Mouse (Mus musculus) cortical plate, adult 2 months (tissue): ENCODE data around the gene Cul7. TPM values are rescaled to one million over a fixed set of nuclear protein-coding genes. Genes with fewer than 3 reads are reported as not detected.
A peak's percentile ranks its signal among the peaks of the same experiment; 100 is the strongest.

Source experiments
- H3K27ac ChIP-seq: fragments of 200-500 bp; 2 replicates; pipeline ENCODE4 v1.5.1; 2012; ENCODE audit warnings: low read length, control low read depth, inconsistent platforms; ENCODE audit not compliant: insufficient read depth
- H3K4me1 ChIP-seq: fragments of 200-500 bp; 2 replicates; pipeline ENCODE4 v1.6.1; 2011; ENCODE audit warnings: low read length; ENCODE audit not compliant: control insufficient read depth, insufficient read depth
- H3K4me3 ChIP-seq: fragments of 200-500 bp; 2 replicates; pipeline ENCODE4 v1.5.1; 2011; ENCODE audit warnings: mild to moderate bottlenecking, low read length, control low read depth; ENCODE audit not compliant: insufficient read depth
- CTCF ChIP-seq: fragments of 200-500 bp; IDR thresholded peaks from 2 replicates; pipeline ENCODE4 v1.5.1; 2011; ENCODE audit warnings: mild to moderate bottlenecking, control low read depth, low read length; ENCODE audit not compliant: insufficient read depth; ENCODE audit errors: extremely low read depth
- POLR2A ChIP-seq: fragments of 200-500 bp; IDR thresholded peaks from 2 replicates; pipeline ENCODE4 v1.6.1; 2011; ENCODE audit warnings: mild to moderate bottlenecking, low read length, control low read depth; ENCODE audit not compliant: insufficient read depth; ENCODE audit errors: extremely low read depth
- polyA plus RNA-seq: library from polyadenylated mRNA; depleted of rRNA; stranded (reverse); fragments of >200 nt; gene quantifications from 2 replicates; pipeline ENCODE4 v1.2.3, GENCODE M21; 2012

The Cul7 gene
- polyA plus RNA-seq, 1 experiment, result 25.8 TPM

DNA sequence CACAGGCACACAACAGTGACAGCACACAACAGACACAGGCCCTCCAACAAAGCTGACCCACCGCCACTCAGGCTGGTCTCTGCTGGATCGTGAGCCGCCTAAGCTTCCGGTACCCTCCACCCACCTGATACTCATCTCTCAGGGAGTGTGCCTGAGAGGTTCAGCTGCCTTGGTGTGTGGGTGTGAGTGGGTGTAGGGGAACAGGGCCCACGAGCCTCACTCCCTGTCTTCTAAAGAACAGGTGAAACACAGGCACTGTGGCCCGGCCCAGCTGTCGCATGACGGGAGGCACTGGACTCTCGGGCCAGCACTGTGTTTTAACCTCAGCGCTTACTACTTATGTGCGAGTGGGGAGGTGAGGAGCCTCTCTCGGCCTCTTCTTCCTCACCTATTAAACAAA is 52.0 kb downstream of the Cul7 start:
- Histone ChIP-seq H3K4me1 (peaks cover 10% of the 10 kb centered on the region), H3K27ac (0 out of 2 replicates have a peak overlapping the region, but pooled peaks have one; percentile 5), H3K4me3 (peak overlapping the region; percentile 14; the same call in 1 of the 2 replicates)
- no peak for TF ChIP-seq CTCF
- TF ChIP-seq POLR2A, result no peak

DNA sequence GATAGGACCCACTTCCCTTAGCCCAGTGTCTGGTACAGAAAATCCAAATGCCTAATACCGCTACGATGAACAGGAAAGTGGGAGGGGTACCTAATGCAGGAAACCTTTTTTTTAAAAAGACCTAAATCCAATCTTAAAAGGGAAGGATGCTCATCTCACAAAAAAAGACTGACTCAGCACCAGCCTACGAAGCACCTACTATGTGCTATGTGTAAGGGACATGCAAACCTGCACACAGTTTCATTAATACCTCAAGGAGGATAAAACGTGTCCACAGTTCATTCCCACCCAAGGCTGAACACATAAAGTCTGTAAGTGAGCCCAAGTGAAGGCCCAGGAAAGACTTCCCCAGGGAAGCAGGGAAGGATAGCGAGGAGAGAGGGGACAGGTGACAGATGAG is 52.4 kb downstream of the Cul7 start:
- Histone ChIP-seq H3K4me3 (peak overlapping the region; percentile 14), H3K4me1 (peaks cover 10% of the 10 kb centered on the region), H3K27ac (0 out of 2 replicates have a peak overlapping the region, but pooled peaks have one; percentile 5)
- TF ChIP-seq POLR2A (no peak), CTCF (no peak)

DNA sequence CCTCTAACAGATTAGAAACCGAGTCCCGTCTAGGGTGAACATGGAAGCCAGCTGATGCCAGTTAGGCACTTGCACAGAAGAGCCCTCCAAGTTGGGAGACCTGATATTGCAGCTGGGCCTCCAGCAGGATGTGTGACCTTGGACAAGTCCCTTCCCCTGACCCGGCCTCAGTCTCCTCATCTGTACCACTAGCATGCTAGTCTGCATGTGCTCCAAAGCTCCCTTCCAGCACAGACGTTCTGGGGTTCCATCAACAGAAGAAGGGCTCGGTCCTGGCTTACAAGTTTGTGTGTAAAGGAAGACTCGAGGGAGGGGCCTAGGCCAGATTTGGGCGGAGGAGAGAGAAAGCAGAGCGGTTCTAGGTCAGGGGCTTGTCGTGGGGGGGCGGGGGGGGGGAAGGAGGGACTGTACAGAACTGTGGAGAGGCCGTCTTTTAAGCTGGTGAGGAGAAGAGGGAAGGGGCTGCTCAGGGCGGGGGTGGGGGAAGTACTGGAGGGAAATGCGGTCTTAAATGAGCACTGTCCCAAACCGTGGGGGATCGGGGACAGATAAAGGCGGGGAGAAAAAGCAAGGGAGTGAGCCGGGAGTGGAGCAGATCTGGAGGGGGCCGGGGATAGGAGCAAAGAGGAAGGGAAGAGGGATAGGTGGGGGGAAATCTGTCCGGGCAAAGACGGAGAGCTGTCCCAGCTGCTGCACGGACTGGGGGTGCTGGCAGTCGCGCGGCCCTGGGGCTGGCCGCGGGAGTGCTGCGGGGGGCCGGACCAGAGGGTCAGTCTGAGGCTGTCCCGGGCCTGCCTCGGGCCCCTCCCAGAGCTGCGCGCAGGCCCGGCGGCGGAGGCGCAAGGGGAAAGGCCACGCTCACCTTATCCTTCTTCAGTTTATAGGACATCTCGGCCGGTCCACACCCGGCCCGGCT is 54.1 kb downstream of the Cul7 start:
- TF ChIP-seq POLR2A (no peak), CTCF (no peak)
- H3K4me3 ChIP-seq, result peak overlapping the region; percentile 14

DNA sequence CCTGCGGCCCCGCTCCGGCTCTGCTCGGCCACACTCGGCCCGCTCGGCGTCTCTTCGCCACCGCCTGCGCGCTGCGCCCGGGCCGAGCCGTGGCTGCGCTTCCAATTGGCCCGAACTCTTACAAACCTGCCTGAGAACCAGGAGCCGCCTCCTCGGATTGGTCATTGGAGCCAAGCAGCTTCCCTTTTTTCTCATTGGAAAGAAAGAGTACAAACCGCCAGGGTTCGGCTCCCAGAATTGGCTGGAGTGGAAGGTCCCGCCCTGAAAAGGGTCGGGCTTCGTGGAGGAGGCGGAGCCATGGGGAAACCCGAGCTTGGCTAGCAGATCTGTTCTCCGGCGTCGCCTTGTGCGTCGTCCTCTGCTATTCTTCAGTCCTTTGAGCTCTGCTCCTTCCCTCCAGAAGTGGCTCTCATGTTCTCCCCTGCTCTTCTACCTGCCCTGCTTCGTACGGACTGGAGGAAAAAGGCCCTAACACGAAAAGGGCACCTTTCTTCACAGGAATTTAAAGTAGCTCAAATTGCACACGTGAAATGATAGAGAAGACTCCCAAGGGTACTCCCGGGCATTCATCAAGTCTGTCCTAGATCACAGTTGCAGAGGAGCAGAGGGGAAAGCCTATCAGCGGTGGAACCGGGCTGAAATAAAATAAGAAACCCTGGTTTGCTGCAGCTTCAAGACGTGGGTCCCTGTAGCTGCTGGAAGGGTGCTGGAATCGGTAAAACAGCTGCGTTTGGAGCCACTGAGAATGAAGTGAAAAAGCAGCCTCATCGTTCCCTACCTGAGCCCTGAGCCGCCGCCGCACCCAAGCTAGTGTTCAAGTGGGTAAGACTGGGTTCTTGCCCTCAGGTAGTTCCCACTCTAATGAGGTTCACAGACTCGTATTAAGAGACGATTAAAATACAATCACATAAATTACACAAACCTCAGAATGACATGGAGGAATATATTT is 55.0 kb downstream of the Cul7 start, which contains the start of gene Ppp2r5d:
TSS of gene Ppp2r5d (minus strand) at position 225 of the 949 bp plus-strand sequence.
- TF ChIP-seq POLR2A (peak; percentile 97), CTCF (no peak)
- peak within 1 kb of the TSS; percentile 14 for H3K4me3 ChIP-seq
- peaks cover 10% of the 10 kb centered on the region for H3K4me1 ChIP-seq
- H3K27ac ChIP-seq, result no peak within 1 kb of the TSS

More for the DNA sequence above, 54.1 kb downstream of the Cul7 start:
- H3K4me1 ChIP-seq, result peaks cover 10% of the 10 kb centered on the region
- no peak overlapping the region for H3K27ac ChIP-seq

DNA sequence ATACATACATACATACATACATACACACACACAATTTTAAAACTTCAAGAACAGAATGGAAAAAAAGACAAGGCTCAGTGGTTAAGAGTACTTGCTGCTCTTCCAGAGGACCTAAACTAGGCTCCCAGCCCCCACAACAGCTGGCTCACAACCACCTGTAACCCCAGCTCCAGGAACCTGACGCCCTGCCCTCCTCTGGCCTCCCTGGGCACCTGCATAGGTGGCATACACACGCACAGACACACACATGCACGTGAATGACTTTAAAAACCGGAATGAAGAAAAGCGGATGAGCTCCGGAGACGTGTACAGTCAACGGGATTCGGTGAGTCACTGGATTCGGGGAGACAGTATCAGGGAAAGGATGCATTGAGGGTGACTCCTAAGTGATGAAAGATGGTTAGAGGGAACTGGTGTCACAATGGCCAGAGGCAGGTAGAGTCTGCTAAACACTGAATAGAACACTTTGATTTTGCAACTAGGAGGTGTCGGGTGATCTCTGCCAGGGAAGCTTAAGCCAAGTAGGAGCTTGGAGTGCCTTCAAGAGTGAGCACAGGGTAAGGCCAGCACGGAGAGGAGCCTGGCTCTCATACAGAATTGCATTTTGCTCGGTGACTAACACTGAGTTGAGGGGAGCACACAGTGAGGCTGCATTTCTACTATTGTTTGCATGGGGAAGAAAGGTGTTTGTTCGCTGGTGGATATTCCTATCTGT is 56.4 kb downstream of the Cul7 start:
- TF ChIP-seq CTCF (no peak), POLR2A (no peak)

DNA sequence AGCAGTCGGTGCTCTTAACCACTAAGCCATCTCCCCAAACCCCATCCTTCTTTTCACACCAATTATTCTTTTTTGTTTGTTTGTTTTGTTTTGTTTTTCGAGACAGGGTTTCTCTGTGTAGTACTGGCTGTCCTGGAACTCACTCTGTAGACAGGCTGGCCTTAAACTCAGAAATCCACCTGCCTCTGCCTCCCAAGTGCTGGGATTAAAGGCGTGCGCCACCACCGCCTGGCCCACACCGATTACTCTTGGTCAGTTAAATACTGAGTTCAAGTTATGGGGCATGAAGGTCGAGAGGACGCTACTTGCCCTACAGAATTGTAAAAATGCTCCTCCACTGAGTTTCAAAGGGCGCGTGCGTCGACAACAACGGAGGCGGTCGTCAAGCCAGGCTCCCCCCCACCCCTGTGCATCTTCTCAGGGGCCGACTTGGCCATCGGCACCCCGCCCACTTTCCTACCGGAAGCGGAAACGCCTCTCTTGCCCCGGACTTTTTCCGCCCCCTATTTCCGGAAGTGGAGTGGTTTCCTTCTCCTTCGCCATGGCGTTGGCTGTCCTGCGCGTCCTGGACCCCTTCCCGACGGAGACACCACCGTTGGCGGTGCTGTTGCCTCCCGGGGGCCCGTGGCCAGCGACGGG is 60.9 kb downstream of the Cul7 start, which contains the start of gene Pex6:
TSS of gene Pex6 (plus strand) at position 505 of the 639 bp plus-strand sequence.
- H3K4me3 ChIP-seq, result peak within 1 kb of the TSS; percentile 64
- peak within 1 kb of the TSS; percentile 26; the same call in 1 of the 2 replicates for H3K27ac ChIP-seq
- H3K4me1 ChIP-seq, result peaks cover 4% of the 10 kb centered on the region
- TF ChIP-seq CTCF, result no peak
- TF ChIP-seq POLR2A, result peak; percentile 75

More for the DNA sequence above, 56.4 kb downstream of the Cul7 start:
- peaks cover 8% of the 10 kb centered on the region for H3K4me1 ChIP-seq
- no peak overlapping the region for H3K4me3 ChIP-seq
- H3K27ac ChIP-seq, result no peak overlapping the region

DNA sequence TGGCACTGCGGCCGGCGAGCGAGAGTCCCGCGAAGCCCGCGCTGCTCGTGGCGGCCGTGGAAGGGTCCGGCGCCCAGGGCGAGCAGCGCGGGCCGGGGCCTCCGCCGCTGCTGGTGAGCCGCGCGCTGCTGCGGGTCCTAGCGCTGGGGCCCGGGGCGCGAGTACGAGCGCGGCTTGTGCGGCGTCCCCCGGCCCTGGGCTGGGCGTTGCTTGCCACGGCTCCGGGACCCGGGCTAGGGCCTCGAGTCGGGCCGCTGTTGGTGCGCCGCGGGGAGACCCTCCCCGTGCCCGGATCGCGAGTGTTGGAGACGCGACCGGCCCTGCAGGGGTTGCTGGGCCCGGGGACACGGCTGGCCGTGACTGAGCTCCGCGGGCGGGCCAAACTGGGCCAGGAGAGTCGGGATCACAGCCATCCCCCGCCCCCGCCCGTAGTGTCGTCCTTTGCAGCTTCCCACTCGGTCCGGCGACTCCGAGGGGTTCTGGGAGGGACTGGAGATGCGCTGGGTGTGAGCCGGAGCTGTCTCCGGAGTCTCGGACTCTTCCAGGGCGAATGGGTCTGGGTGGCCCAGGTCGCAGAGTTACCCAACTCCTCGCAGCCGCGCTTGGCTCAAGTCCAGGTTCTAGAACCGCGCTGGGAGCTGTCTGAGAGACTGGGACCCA is 61.6 kb downstream of the Cul7 start:
- no peak overlapping the region for H3K27ac ChIP-seq
- TF ChIP-seq POLR2A, result no peak
- TF ChIP-seq CTCF, result no peak
- peaks cover 4% of the 10 kb centered on the region for H3K4me1 ChIP-seq
- H3K4me3 ChIP-seq, result peak overlapping the region; percentile 64

DNA sequence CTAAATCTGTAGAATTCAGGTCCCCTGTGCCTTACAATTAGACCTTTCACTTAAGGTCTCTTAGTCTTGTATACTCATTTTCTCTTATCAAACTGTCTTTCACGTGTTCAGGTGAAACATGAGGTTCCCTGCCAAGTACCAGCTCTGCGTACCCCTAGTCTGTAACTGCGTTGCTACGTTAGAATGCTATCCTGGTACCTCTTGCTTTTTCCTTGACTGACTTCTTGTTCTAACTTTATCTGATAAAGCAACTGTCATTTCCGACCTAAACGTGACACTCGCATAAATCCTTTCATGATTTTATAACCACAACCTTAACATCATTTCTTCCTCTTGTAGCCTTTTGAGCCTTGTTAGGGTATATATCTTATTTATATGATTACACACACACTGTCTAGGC is 62.3 kb downstream of the Cul7 start:
- Histone ChIP-seq H3K4me1 (peaks cover 4% of the 10 kb centered on the region), H3K4me3 (peak overlapping the region; percentile 64; the same call in 1 of the 2 replicates), H3K27ac (no peak overlapping the region)
- TF ChIP-seq POLR2A, result no peak
- TF ChIP-seq CTCF, result no peak
